Mouse (Mus musculus) erythroblast, embryonic 14.5 days (primary cell): Measurements from ENCODE around the gene Nrbp1.

Source experiments
- GATA1 ChIP-seq: IDR thresholded peaks from 2 replicates; pipeline ENCODE4 v1.6.1; 2012; ENCODE audit warnings: low read length, inconsistent platforms, mixed read lengths
- TAL1 ChIP-seq: IDR thresholded peaks from 3 replicates; pipeline ENCODE4 v1.6.1; 2012; ENCODE audit warnings: low read length, inconsistent platforms, mixed read lengths

DNA sequence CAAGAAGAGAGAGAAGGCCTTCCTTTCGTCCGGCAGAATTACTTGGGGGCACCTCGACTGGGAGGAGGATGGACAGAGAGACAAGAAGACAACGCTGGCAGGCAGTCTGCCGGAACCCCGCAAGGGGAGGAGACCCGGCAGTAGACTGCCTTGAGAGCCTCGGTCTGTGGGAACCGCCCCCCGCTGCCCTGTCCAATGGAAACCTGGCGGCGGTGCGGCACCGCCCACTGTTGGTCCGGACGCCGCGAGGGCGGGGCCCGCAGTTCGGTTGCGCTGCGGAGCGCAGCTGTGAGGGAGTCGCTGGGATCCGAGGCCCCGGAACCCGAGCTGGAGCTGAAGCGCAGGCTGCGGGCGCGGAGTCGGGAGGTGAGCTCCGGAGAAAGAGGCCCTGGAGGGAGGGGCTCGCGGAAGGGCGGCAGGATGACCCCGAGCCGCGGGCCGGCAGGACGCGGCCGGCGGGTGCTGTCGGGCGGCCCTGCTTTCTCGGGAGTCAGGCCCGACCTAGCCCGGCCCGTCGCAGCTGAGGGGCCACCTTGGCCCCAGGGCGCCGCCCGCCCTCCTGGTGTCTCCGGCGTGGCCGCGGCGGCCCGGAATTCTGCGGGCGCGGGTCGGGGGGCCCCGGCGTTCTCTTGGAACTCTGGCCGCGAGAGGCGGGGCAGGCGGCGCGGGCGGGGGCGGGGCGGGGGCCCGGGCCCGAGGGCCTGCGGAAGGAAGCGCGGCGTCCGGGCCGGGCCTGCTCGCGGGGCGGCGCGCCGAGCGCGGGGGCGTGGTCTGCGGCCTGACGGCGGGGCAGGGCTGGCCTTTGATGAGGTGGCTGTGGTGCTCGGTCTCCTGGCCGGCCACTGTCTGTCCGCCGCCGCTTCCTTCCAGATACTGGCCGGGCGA lies at the start of gene Nrbp1, which contains the start of gene Gm9970:
- no peak for TF ChIP-seq GATA1
- TF ChIP-seq TAL1: no peak
